In genomic region chr13:23532262-23533075, GRCm38 (mm10) we compare ENCODE assay signal across 8 mouse cellular contexts. TPM values are rescaled to one million over a fixed set of nuclear protein-coding genes. Genes with fewer than 3 reads are reported as not detected.
DNase-seq lines count a peak whose midpoint lies in the region; TF ChIP-seq lines count a peak whose summit lies in the region.

No protein-coding gene starts in this region.

- peaks cover 48% of the 10 kb centered on the region for H3K4me1 ChIP-seq in forebrain, embryonic 10.5 days
- H3K4me1 ChIP-seq in liver, adult 2 months (ENCODE audit: control insufficient read depth, insufficient read depth, low read length): peaks cover 11% of the 10 kb centered on the region

- H3K9me3 ChIP-seq in forebrain, embryonic 10.5 days: no peaks in the 10 kb centered on the region

- no peaks in the 10 kb centered on the region for H3K79me2 ChIP-seq in liver, adult 2 months (ENCODE audit: control insufficient read depth, insufficient read depth, low read length)

- H3K4me3 ChIP-seq in forebrain, embryonic 10.5 days: peak overlapping the region; percentile 54
- H3K4me3 ChIP-seq in liver, adult 2 months (ENCODE audit: insufficient read depth, low read depth, low read length): peak overlapping the region; percentile 56

- peak overlapping the region; percentile 92 for H3K27ac ChIP-seq in forebrain, embryonic 10.5 days
- peak overlapping the region; percentile 27; the same call in 1 of the 2 replicates for H3K27ac ChIP-seq in liver, adult 2 months (replicated peaks; ENCODE audit: insufficient read depth, low read depth, low read length)

- peak overlapping the region; percentile 31; the same call in 1 of the 2 replicates for H3K9ac ChIP-seq in liver, adult 2 months (ENCODE audit: low read depth, low read length)

- TF ChIP-seq POLR2A in liver, adult 2 months (IDR thresholded peaks at IDR 0.05; ENCODE audit: extremely low read depth, insufficient read depth, low read length): no peak

- 27% methylated on average over 9 of the region's 9 CpGs for WGBS in forebrain, embryonic 10.5 days
- 17% methylated on average over 9 of the region's 9 CpGs for WGBS in liver, adult 2 months

- TF ChIP-seq CTCF in liver, adult 2 months (IDR thresholded peaks at IDR 0.05; ENCODE audit: low read depth, low read length): no peak

- peak; percentile 45 for DNase-seq in thymus, postnatal 4 days
- DNase-seq in thymus, postnatal 25 days: no peak
- no peak for DNase-seq in forebrain, embryonic 10.5 days (ENCODE audit: extremely low spot score, low spot score)
- DNase-seq in liver, adult 2 months (ENCODE audit: extremely low read depth, low read depth, low spot score): peak; percentile 21
- peak; percentile 53 for DNase-seq in yolk sac, embryonic 10.5 days (ENCODE audit: low spot score)
- DNase-seq in urinary bladder, postnatal 4 days (ENCODE audit: low spot score in 2 of 2): no peak
- no peak for DNase-seq in cerebellum, postnatal 25 days
- no peak for DNase-seq in kidney, postnatal 4 days

- H3K27me3 ChIP-seq in forebrain, embryonic 10.5 days (ENCODE audit: poor library complexity, severe bottlenecking): no peaks in the 10 kb centered on the region
- no peaks in the 10 kb centered on the region for H3K27me3 ChIP-seq in liver, adult 2 months (ENCODE audit: control insufficient read depth, insufficient read depth, low read length)

- H3K36me3 ChIP-seq in forebrain, embryonic 10.5 days (replicated peaks): no peaks in the 10 kb centered on the region
- H3K36me3 ChIP-seq in liver, adult 2 months (ENCODE audit: control insufficient read depth, insufficient read depth, low read length): no peaks in the 10 kb centered on the region

RNA-seq across cellular contexts. Expression of gene Hist1h2af, which starts 1.2 kb away (rescaled TPM):
- 6.7 and 9.5 TPM in 2 replicates for polyA plus RNA-seq in forebrain, embryonic 10.5 days (2016; fragmentation: Nextera tagmentation; extraction: Ambion mirVana)
- 9.2 and 13.4 TPM in 2 replicates for total RNA-seq in liver, adult 2 months (2014; rRNA removed)
- 2.1 and 2.9 TPM in 2 replicates for polyA plus RNA-seq in liver, adult 2 months (2012; rRNA removed)

RNA-seq across cellular contexts. Expression of gene Hist1h4h, which starts 1.6 kb away (rescaled TPM):
- 3.8 and 4.0 TPM in 2 replicates for polyA plus RNA-seq in forebrain, embryonic 10.5 days (2016; fragmentation: Nextera tagmentation; extraction: Ambion mirVana)
- total RNA-seq in liver, adult 2 months (2014; rRNA removed): 706 and 873 TPM in 2 replicates
- polyA plus RNA-seq in liver, adult 2 months (2012; rRNA removed): 8.5 and 26.7 TPM in 2 replicates

RNA-seq across cellular contexts. Expression of gene Hist1h3g, which starts 2.8 kb away (rescaled TPM):
- 6.3 and 8.1 TPM in 2 replicates for polyA plus RNA-seq in forebrain, embryonic 10.5 days (2016; fragmentation: Nextera tagmentation; extraction: Ambion mirVana)
- total RNA-seq in liver, adult 2 months (2014; rRNA removed): 5.6 and 12.9 TPM in 2 replicates
- polyA plus RNA-seq in liver, adult 2 months (2012; rRNA removed): 0.26 TPM in 1 of 2 replicates, not detected in the other

RNA-seq across cellular contexts. Expression of gene Hist1h2bh, which starts 10.7 kb away (rescaled TPM):
- polyA plus RNA-seq in forebrain, embryonic 10.5 days (2016; fragmentation: Nextera tagmentation; extraction: Ambion mirVana): 0.74 and 0.79 TPM in 2 replicates
- total RNA-seq in liver, adult 2 months (2014; rRNA removed): 1.3 and 1.5 TPM in 2 replicates
- polyA plus RNA-seq in liver, adult 2 months (2012; rRNA removed): 0.07 and 0.09 TPM in 2 replicates

RNA-seq across cellular contexts. Expression of gene Hist1h3f, which starts 11.4 kb away (rescaled TPM):
- 1.00 and 1.7 TPM in 2 replicates for polyA plus RNA-seq in forebrain, embryonic 10.5 days (2016; fragmentation: Nextera tagmentation; extraction: Ambion mirVana)
- total RNA-seq in liver, adult 2 months (2014; rRNA removed): 11.1 and 14.2 TPM in 2 replicates
- polyA plus RNA-seq in liver, adult 2 months (2012; rRNA removed): 0.29 and 0.30 TPM in 2 replicates

Comparison
In these comparisons a context has a peak if more than half of its experiments do, and no peak if none do; other contexts are left out.
1. DNase-seq: peak in thymus, postnatal 4 days (single experiment), liver, adult 2 months (single experiment) and yolk sac, embryonic 10.5 days (single experiment); none in thymus, postnatal 25 days (single experiment), forebrain, embryonic 10.5 days (single experiment), urinary bladder, postnatal 4 days (0 of 2), cerebellum, postnatal 25 days (0 of 2) and kidney, postnatal 4 days (0 of 2).